Mouse (Mus musculus): Measurements from ENCODE around the gene Arsa.

- TF ChIP-seq POLR2A (IDR thresholded peaks at IDR 0.05; ENCODE audit: borderline replicate concordance, control insufficient read depth, low read depth, low read length) (no peak), CTCF (IDR thresholded peaks at IDR 0.05; ENCODE audit: control insufficient read depth, insufficient read depth, low read length) (no peak)
Measured at GRCm38 (mm10) chr15:89434136-89434535, 43.1 kb downstream of the Arsa start.
